Mouse (Mus musculus): ENCODE measurements around the gene Jam3. TPM values are rescaled to one million over a fixed set of nuclear protein-coding genes. Genes with fewer than 3 reads are reported as not detected.

Gene Jam3
- total and polyA plus RNA-seq, 2 experiments from 2014 or later: 25.5 to 28.2 TPM

DNA sequence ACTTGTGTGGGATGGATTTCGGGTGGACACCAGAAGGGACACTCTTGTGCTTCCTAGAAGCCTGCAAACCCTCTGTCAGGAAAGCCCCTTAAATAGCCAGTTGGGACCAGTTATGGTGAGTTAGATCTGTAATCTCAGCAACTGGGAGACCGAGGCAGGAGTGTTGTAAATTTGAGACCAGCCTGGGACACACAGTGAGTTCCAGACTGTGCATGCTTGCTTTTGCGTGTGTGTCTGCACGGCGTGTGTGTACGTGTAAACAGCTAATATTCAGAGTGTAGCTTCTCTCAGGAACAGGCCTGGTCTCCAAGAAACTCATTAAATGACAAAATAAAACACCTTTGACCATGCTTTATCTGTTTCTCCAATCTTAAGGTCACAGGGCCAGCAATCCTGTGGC, 20.5 kb upstream of the Jam3 start:
- Histone ChIP-seq H3K36me3 (replicated peaks; ENCODE audit: control insufficient read depth, insufficient read depth, low read length) (no peaks in the 10 kb centered on the region), H3K4me2 (ENCODE audit: low read depth, low read length) (no peak overlapping the region), H3K4me3 (ENCODE audit: low read depth, low read length) (no peak overlapping the region), H3K9me3 (replicated peaks; ENCODE audit: control insufficient read depth, low read length) (no peaks in the 10 kb centered on the region), H3K4me1 (ENCODE audit: control insufficient read depth, insufficient read depth) (no peaks in the 10 kb centered on the region), H3K9ac (replicated peaks; ENCODE audit: low read depth, low read length) (no peak overlapping the region), H3K27ac (ENCODE audit: low read depth) (no peak overlapping the region), H3K27me3 (ENCODE audit: control insufficient read depth, insufficient read depth, low read length) (no peaks in the 10 kb centered on the region)
- TF ChIP-seq EP300 (IDR thresholded peaks at IDR 0.05; ENCODE audit: low read depth): no peak
- no peak for TF ChIP-seq CTCF (IDR thresholded peaks at IDR 0.05; ENCODE audit: low read depth)
- WGBS: 88% methylated on average over 6 of the region's 6 CpGs
- ATAC-seq (ENCODE audit: insufficient read depth, low read depth): peak; percentile 24; the same call in 1 of the 2 replicates
- DNase-seq (ENCODE audit: low spot score): no peak

- H3K9ac ChIP-seq (replicated peaks; ENCODE audit: low read depth, low read length): no peak overlapping the region
- no peak for DNase-seq (ENCODE audit: low spot score)
Observed at GRCm38 (mm10) chr9:27175241-27175640, 20.0 kb upstream of the Jam3 start.

DNA sequence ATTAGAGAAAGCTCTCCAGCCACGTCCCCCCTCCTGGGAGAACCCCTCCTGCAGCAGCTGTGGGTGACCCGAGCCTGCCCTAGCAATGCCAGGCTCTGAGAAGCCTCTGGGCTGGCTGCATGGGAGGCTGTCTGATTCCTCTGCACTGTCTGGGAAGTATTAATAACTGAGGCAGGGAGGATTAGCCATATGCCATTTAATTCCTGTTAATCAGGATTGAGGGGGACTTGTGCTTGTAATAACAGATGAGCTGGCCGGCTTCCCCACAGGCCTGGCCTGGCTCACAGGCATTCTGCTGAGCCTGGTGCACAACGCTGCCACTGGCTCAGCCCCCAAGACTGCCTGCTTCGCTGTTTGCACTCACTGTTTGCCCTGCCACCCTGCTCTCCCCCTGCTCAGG, 18.9 kb upstream of the Jam3 start:
- Histone ChIP-seq H3K9me3 (replicated peaks; ENCODE audit: control insufficient read depth, low read length) (no peaks in the 10 kb centered on the region), H3K36me3 (replicated peaks; ENCODE audit: control insufficient read depth, insufficient read depth, low read length) (no peaks in the 10 kb centered on the region), H3K4me3 (ENCODE audit: low read depth, low read length) (no peak overlapping the region), H3K27ac (ENCODE audit: low read depth) (no peak overlapping the region), H3K9ac (replicated peaks; ENCODE audit: low read depth, low read length) (no peak overlapping the region), H3K4me1 (ENCODE audit: control insufficient read depth, insufficient read depth) (no peaks in the 10 kb centered on the region), H3K4me2 (ENCODE audit: low read depth, low read length) (no peak overlapping the region), H3K27me3 (ENCODE audit: control insufficient read depth, insufficient read depth, low read length) (no peaks in the 10 kb centered on the region)
- TF ChIP-seq EP300 (IDR thresholded peaks at IDR 0.05; ENCODE audit: low read depth) (no peak), CTCF (IDR thresholded peaks at IDR 0.05; ENCODE audit: low read depth) (no peak)
- ATAC-seq (ENCODE audit: insufficient read depth, low read depth) (no peak), DNase-seq (ENCODE audit: low spot score) (no peak)
- WGBS: 58% methylated on average over 5 of the region's 5 CpGs

More at GRCm38 (mm10) chr9:27175241-27175640, 20.0 kb upstream of the Jam3 start:
- H3K36me3 ChIP-seq (replicated peaks; ENCODE audit: control insufficient read depth, insufficient read depth, low read length): no peaks in the 10 kb centered on the region
- H3K4me3 ChIP-seq (ENCODE audit: low read depth, low read length): no peak overlapping the region
- TF ChIP-seq CTCF (IDR thresholded peaks at IDR 0.05; ENCODE audit: low read depth): no peak
- H3K27ac ChIP-seq (ENCODE audit: low read depth): no peak overlapping the region
- no peaks in the 10 kb centered on the region for H3K27me3 ChIP-seq (ENCODE audit: control insufficient read depth, insufficient read depth, low read length)
- 89% methylated on average over 13 of the region's 13 CpGs for WGBS
- no peaks in the 10 kb centered on the region for H3K4me1 ChIP-seq (ENCODE audit: control insufficient read depth, insufficient read depth)
- no peak for ATAC-seq (ENCODE audit: insufficient read depth, low read depth)
- H3K9me3 ChIP-seq (replicated peaks; ENCODE audit: control insufficient read depth, low read length): no peaks in the 10 kb centered on the region
- no peak overlapping the region for H3K4me2 ChIP-seq (ENCODE audit: low read depth, low read length)

- 88% methylated on average over 2 of the region's 2 CpGs for WGBS
- Histone ChIP-seq H3K27me3 (ENCODE audit: control insufficient read depth, insufficient read depth, low read length) (no peaks in the 10 kb centered on the region), H3K4me2 (ENCODE audit: low read depth, low read length) (no peak overlapping the region), H3K4me1 (ENCODE audit: control insufficient read depth, insufficient read depth) (no peaks in the 10 kb centered on the region), H3K27ac (ENCODE audit: low read depth) (no peak overlapping the region), H3K9ac (replicated peaks; ENCODE audit: low read depth, low read length) (no peak overlapping the region), H3K36me3 (replicated peaks; ENCODE audit: control insufficient read depth, insufficient read depth, low read length) (no peaks in the 10 kb centered on the region), H3K9me3 (replicated peaks; ENCODE audit: control insufficient read depth, low read length) (no peaks in the 10 kb centered on the region), H3K4me3 (ENCODE audit: low read depth, low read length) (no peak overlapping the region)
- DNase-seq (ENCODE audit: low spot score) (no peak), ATAC-seq (ENCODE audit: insufficient read depth, low read depth) (no peak)
- TF ChIP-seq CTCF (IDR thresholded peaks at IDR 0.05; ENCODE audit: low read depth) (no peak), EP300 (IDR thresholded peaks at IDR 0.05; ENCODE audit: low read depth) (no peak)
Observed at GRCm38 (mm10) chr9:27173646-27174045, 18.4 kb upstream of the Jam3 start.

DNA sequence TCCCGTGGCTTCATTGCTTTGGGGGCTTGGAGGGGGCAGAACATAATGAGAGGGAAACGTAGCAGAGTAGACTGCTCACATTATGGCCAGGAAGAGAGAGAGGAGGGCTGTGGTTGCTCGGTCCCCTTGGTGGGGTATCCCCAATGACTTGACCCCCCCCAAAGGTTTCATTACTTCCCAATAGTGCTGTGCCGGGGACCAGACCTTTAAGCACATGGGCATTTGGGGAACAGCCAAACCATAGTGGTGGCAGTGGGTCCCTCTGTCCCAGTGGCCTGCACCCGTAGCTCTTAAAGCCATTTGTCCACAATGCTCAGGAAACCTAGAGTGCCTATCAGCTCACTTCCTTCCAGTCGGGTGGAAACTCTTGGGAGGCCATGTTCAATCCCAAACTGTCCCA, 17.6 kb upstream of the Jam3 start:
- H3K27me3 ChIP-seq (ENCODE audit: control insufficient read depth, insufficient read depth, low read length): no peaks in the 10 kb centered on the region
- H3K9me3 ChIP-seq (replicated peaks; ENCODE audit: control insufficient read depth, low read length): no peaks in the 10 kb centered on the region
- ATAC-seq (ENCODE audit: insufficient read depth, low read depth): no peak
- no peak overlapping the region for H3K4me2 ChIP-seq (ENCODE audit: low read depth, low read length)
- no peak overlapping the region for H3K27ac ChIP-seq (ENCODE audit: low read depth)
- no peaks in the 10 kb centered on the region for H3K36me3 ChIP-seq (replicated peaks; ENCODE audit: control insufficient read depth, insufficient read depth, low read length)
- H3K4me1 ChIP-seq (ENCODE audit: control insufficient read depth, insufficient read depth): no peaks in the 10 kb centered on the region
- H3K9ac ChIP-seq (replicated peaks; ENCODE audit: low read depth, low read length): no peak overlapping the region
- DNase-seq (ENCODE audit: low spot score): no peak
- 69% methylated on average over 6 of the region's 6 CpGs for WGBS
- H3K4me3 ChIP-seq (ENCODE audit: low read depth, low read length): no peak overlapping the region
- no peak for TF ChIP-seq CTCF (IDR thresholded peaks at IDR 0.05; ENCODE audit: low read depth)
- TF ChIP-seq EP300 (IDR thresholded peaks at IDR 0.05; ENCODE audit: low read depth): no peak

DNA sequence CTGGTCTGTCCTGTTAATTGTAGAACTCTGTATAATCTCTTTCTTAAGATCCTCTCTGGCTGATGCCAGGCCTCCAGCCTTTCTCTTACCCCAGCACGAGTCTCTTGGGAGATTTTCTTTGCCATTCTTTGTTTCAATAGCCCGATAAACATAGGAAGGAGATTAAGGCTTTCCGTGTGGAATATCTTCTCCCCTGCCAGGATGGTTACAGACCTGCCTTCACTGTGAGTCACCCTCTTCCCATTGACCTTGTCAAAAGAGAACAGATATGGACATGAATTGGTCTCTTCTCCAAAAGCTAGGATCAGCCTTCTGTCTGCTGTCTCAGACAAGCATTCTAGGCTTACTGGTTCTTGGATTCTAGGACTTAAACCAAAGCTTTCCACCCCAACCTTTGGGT, 15.5 kb upstream of the Jam3 start:
- no peak for TF ChIP-seq EP300 (IDR thresholded peaks at IDR 0.05; ENCODE audit: low read depth)
- no peak for TF ChIP-seq CTCF (IDR thresholded peaks at IDR 0.05; ENCODE audit: low read depth)
- no peak overlapping the region for H3K4me3 ChIP-seq (ENCODE audit: low read depth, low read length)
- DNase-seq (ENCODE audit: low spot score): no peak
- 38% methylated on average over 3 of the region's 3 CpGs for WGBS
- H3K27ac ChIP-seq (ENCODE audit: low read depth): no peak overlapping the region
- H3K4me2 ChIP-seq (ENCODE audit: low read depth, low read length): no peak overlapping the region
- no peaks in the 10 kb centered on the region for H3K36me3 ChIP-seq (replicated peaks; ENCODE audit: control insufficient read depth, insufficient read depth, low read length)
- no peaks in the 10 kb centered on the region for H3K9me3 ChIP-seq (replicated peaks; ENCODE audit: control insufficient read depth, low read length)
- no peak for ATAC-seq (ENCODE audit: insufficient read depth, low read depth)
- H3K9ac ChIP-seq (replicated peaks; ENCODE audit: low read depth, low read length): no peak overlapping the region
- H3K27me3 ChIP-seq (ENCODE audit: control insufficient read depth, insufficient read depth, low read length): no peaks in the 10 kb centered on the region
- H3K4me1 ChIP-seq (ENCODE audit: control insufficient read depth, insufficient read depth): no peaks in the 10 kb centered on the region

Data from heart, postnatal 0 days (tissue).